Mouse (Mus musculus): ENCODE results near the gene Camkmt.

DNA sequence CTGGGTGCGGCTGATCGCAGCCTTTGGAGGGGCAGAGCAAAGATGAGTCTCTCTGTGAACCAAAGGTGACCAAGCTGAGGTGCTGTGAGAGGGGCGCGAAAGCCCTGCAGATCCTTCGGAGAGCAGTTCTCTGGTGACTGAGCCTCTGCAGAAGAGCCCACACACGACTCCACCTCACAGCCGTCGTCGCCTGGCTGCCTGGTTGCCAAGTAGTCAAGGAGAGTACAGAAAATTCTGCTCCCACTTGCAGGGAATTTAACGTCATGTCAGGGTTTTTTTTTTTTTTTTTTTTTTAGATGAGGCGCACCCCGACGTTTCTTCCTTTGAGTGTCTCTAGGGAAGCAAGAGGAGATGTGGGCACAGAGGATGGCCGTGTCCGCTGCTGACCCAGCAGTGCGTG is 382.9 kb downstream of the Camkmt start:
- TF ChIP-seq POLR2A (IDR thresholded peaks at IDR 0.05; ENCODE audit: low read depth, low read length) (no peak), CTCF (IDR thresholded peaks at IDR 0.05; ENCODE audit: extremely low read depth, insufficient read depth, insufficient read length, insufficient replicate concordance) (no peak)
